Mouse (Mus musculus): ENCODE results near the gene Zmynd8.

- TF ChIP-seq CTCF (IDR thresholded peaks at IDR 0.05; ENCODE audit: control insufficient read depth, insufficient read depth, low read length) (peak; percentile 75), POLR2A (IDR thresholded peaks at IDR 0.05; ENCODE audit: borderline replicate concordance, control insufficient read depth, low read depth, low read length) (no peak)
These were observed 107.2 kb downstream of the Zmynd8 start for GRCm38 (mm10) chr2:165791657-165792056.

Data from bone marrow, adult 2 months (tissue).